Mouse (Mus musculus): ENCODE measurements around the gene Rbp4.
A peak's percentile ranks its signal among the peaks of the same experiment; 100 is the strongest.

The Rbp4 gene

DNA sequence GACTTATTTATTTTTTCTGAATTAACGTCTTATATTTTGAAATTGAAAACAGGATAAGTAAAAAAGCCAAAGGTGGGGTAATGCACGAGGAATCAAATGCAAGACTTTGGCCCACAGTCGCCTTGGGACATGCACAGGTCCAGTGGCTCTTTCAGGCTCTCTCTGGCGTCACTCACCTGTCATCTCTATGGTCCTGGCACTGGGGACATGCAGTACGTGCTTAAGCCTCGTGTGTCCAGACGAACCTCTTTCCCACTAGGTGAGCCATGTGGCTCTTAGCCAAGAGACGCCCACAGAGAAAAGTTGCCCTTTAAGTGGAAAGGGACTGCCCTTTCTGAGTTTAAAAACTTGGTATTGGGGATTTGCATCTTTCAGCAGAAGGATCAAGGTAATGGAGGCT lies 35.7 kb downstream of the Rbp4 start:
- DNase-seq, result no peak

DNA sequence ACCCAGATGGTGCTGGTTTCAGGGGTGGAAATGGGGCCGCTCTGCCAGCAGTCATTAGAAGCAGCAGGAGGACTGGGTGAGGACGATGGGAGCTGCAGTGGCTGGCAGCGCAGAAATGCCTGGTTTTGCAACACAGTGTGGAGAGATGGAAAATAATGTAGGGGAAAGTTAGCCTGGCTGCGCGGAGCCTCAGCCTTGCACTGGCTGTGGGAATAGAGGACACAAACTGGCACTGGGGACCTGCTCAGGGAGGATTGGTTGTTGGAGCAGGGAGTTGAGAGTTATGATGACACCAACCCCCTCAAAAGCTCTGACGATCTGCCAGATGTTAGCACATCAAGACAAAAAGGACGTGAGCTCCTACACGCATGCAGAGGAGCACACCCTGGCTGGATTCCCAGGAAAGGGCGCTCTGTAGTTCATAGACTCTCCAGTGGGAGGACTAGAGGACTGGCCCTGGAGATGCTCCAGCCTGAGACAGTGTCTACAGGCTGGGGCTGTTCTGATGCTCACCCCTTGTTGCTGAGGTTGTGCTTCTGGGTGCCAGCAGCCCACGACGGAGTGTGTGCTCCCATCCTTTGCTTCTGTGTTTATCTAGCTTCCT lies 38.0 kb downstream of the Rbp4 start:
- peak; percentile 57 for DNase-seq

DNA sequence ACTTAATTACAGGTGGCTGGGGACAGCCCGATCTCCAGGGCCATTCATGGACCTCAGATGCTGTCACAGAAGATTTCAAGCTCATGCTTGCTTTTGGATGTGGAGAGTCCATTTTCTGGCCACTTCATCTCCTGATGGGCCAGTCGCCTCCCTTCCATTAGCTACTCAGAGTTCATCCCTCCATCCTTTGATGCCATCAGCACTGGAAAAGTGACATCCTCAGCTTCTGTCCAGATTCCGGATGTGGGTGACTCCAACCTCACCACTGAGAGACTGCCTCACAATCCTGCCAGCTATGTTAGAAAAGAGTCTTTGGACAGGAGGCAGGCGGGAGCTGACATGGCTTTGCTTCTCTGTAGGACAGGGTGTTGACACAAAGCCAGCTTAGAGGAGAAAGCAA lies 39.2 kb downstream of the Rbp4 start:
- DNase-seq, result no peak

DNA sequence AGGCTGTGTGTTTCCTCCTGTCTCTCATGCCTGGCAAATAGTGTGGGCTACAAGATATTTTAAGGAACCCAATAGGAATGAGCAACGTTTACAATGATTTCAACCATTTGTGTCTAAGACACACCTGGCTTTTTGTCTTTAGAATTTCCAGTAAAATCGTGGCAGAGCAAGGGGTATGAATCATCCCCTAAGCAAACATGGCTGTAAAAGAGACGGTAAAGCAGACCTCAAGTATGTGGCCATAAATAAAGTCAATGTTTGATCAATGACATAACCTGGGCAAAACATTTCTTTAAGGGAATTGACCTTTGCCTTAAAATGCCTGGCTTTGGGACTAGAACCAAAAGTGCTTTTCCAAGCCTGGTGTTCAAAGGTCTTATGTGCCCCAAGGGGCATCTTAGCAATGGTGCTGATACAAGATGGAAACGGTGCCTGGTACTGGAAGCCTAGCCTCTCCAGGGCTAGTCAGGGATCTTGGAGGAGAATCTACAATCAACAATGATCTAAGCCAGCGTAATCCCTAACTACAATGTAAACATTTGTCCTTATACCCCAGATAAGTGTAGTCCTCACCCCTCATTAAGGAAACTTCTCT lies 42.1 kb downstream of the Rbp4 start:
- DNase-seq, result no peak

DNA sequence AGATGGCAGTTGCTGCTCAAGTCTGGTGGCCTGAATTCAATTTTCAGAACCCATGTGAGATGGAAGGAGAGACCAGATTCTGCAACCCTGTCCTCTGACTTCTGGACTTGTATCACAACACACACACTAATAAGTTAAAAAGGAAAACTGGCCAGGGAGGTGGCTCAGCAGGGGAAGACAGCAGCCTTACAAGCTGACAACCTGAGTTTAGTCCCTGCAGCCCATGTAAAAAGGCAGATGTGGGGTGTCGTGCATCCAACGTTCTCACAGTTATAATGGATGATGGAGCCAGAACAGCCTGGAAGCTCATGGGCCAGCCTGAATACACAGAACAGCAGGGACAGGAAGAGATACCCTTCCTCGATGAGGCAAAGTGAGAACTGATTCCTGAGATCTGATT lies 43.7 kb downstream of the Rbp4 start:
- DNase-seq, result no peak

DNA sequence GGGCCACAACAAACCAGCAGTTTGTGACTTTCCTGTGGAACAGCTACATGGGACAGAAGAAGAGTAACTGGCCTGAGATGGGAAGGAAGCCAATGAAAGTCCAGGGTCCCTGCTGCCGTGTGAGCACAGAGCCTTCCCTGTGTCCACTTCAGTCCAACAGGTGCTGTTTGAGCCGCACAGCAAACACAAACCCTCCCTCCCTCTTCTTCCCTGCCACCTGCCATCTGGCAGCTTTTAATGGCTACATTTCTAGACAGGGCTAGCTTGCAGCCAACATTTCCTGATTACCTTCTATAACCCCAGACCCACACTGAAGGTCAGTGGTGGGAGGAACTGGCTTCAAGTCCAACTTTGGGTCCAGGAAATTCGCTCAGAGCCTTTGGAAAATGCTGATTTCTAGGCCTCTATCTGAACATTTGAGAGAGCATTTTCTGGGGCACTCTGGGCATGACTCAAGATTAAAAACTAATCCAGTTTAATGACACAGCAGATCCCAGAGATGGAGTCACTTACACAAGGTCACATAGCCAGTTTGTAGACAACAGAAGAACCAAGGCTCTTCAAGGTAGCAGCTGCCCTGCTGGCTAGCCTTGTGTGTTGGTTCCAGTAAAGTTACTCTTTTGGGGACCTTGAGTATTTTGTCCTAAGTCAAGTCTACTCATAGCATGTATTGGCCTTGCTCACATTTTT lies 47.1 kb downstream of the Rbp4 start:
- DNase-seq, result peak; percentile 24

DNA sequence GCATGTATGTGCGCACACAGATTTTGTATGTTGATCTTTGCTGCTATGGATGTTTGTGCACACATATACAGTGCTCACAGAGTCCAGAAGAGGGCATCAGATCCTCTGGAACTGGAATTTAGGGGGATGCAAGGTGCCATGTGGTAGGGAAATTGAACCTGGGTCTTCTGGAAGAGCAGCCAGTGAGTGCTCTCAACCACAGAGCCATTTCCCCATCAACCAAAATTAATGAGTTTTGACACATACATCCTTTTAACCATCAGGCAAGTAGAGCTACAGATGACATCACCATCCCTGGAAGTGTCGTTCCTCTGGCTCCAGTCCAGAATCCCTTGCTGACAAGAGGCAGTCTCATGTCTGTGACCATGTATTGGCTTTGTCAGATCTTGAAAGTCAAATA lies 48.8 kb downstream of the Rbp4 start:
- DNase-seq, result peak; percentile 64

DNA sequence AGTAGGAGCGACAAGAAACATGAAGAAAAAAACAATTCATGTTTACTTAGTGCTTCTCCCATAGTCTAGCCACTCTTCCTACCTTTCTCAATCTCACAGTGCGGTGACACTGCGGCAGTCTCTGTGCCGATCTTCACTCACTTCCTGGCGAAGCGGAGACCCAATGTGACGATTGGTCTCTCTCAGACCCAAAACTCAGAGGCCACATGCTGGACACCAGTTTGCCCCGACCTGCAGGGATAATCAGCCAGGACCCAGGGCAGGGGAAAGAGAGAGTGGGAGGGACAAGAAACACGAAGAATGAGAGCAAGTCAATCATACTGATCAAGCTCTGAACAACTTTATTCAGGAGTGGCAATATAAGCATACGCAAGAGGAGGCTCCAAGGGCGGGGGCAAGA lies 50.0 kb downstream of the Rbp4 start:
- DNase-seq, result no peak

DNA sequence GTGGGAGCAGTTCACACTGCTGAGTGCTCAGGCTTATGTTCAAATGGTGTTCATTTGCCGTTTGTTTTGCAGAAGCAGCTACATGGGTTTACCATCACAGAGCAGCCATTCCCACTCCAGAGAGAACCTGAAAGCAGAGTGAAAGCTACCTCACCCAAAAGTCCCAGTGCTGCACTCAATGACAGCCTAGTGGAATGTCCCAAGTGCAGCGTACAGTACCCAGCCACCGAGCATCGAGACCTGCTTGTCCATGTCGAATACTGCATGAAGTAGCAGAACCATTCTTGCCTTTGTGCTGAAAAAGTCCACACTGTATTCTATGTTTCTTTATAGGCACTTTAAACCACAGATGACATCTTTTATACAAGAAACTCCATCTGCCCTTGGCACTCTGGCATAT lies 51.9 kb downstream of the Rbp4 start:
- no peak for DNase-seq
